Mouse (Mus musculus) limb, embryonic 13.5 days (tissue): ENCODE data around the gene Enkur. TPM values are rescaled to one million over a fixed set of nuclear protein-coding genes. Genes with fewer than 3 reads are reported as not detected.
"Not testable (repeated sequence)": the region's sequence is repeated elsewhere in the genome, so short reads cannot be mapped to it uniquely, and the experiment has no call there.

Source experiments
- ATAC-seq: fragments of 200-750 bp; cut with Nextera tagmentation; 2 replicates; pipeline ENCODE4 v1.8.0; 2017; ENCODE audit warnings: low read depth, moderate number of reproducible peaks, moderate TSS enrichment; ENCODE audit not compliant: low FRiP score
- H3K27ac ChIP-seq: fragments of 300-500 bp; sonication (generic); 2 replicates; pipeline ENCODE4 v1.5.1; 2015; ENCODE audit warnings: inconsistent platforms, mild to moderate bottlenecking, moderate library complexity
- H3K27me3 ChIP-seq: fragments of 300-500 bp; sonication (generic); 2 replicates; pipeline ENCODE4 v1.6.1; 2015; ENCODE audit warnings: mild to moderate bottlenecking, inconsistent platforms
- H3K36me3 ChIP-seq: fragments of 300-500 bp; sonication (generic); 2 replicates; pipeline ENCODE4 v1.6.1; 2015; ENCODE audit warnings: inconsistent platforms, mild to moderate bottlenecking, moderate library complexity
- H3K4me1 ChIP-seq: fragments of 300-500 bp; sonication (generic); 2 replicates; pipeline ENCODE4 v1.6.1; 2015; ENCODE audit warnings: inconsistent platforms
- H3K4me2 ChIP-seq: fragments of 300-500 bp; sonication (generic); replicated peaks from 2 replicates; pipeline ENCODE4 v1.6.1; 2015; ENCODE audit warnings: inconsistent platforms, mild to moderate bottlenecking, moderate library complexity
- H3K4me3 ChIP-seq: fragments of 300-500 bp; sonication (generic); 2 replicates; pipeline ENCODE4 v1.5.1; 2015; ENCODE audit warnings: moderate library complexity, mild to moderate bottlenecking, inconsistent platforms
- H3K9ac ChIP-seq: fragments of 300-500 bp; sonication (generic); 2 replicates; pipeline ENCODE4 v1.6.1; 2015; ENCODE audit warnings: mild to moderate bottlenecking, inconsistent platforms
- H3K9me3 ChIP-seq: fragments of 300-500 bp; sonication (generic); 2 replicates; pipeline ENCODE4 v1.6.1; 2016; ENCODE audit warnings: inconsistent platforms
- WGBS: fragments of 180-500 bp; shearing (Covaris S2); methylation state at CpG from one replicate; pipeline ENCODE4 v1.1.7; 2015; 5-methylcytosine and 5-hydroxymethylcytosine counted together
- polyA plus RNA-seq: library from polyadenylated mRNA; unstranded; fragments of >200 nt; fragmentation: Nextera tagmentation; extraction: Ambion mirVana; gene quantifications from 2 replicates; pipeline ENCODE4 v1.2.1, GENCODE M21; 2015

The Enkur gene
- 0.39 and 0.52 TPM in 2 replicates for polyA plus RNA-seq

DNA sequence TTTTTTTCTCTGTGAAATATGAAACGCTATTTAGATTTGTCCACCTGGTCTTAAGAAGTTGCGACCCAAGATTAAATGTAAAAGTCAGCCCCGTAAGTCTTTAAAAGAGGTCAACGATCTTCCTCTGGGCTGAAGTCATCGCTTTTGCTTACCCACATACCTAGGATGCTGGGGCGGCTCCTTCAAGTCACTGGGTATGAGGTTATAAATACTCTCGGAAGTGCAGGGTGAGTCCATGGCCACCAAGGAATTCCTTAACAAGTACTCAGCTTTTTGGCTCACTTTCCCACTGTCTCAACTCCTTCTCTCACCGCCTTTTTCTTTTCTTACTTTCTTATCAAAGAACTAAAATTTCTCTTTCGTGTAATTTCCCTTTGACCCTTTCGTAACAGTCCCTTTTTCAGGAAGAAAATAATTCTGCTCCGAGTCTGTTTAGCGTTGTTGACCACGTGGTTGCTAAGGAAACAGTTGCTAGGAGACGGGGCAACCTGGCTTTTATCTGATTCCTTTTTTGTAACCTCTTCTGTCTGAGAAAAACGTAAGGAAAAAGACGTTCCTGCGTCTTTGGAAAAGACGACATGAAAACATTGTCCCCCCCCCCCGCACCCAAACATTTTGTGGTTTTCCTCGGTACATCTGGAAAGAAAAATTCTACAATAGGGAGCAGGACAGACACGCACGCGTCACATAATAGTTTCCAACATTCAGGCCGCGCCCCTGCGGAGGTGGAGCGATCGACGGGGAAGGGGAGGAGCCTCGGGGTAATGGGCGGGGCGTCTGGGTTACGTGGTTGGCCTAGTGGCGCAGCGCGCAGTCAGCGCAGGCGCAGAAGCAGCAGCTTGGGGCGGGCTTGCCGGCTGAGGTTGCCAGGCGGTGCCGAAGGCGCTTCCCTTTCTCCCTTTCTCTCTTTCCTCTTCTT lies at the start of gene Enkur, which contains the start of gene Thnsl1:
Gene Enkur, minus strand, starts transcription at position 454 of the 919 bp plus-strand sequence.
Gene Thnsl1, plus strand, starts transcription at position 813 of the 919 bp plus-strand sequence.
- Histone ChIP-seq H3K4me3 (peak within 1 kb of the TSS; percentile 65), H3K27me3 (no peaks in the 10 kb centered on the region), H3K4me2 (peak within 1 kb of the TSS; percentile 74), H3K27ac (no peak within 1 kb of the TSS), H3K36me3 (no peaks in the 10 kb centered on the region), H3K9ac (peak within 1 kb of the TSS; percentile 66), H3K9me3 (no peaks in the 10 kb centered on the region), H3K4me1 (peaks cover 10% of the 10 kb centered on the region)
- whole genome bisulfite sequencing: 3% methylated on average over 43 of the region's 43 CpGs
- peak; percentile 99 for ATAC-seq

DNA sequence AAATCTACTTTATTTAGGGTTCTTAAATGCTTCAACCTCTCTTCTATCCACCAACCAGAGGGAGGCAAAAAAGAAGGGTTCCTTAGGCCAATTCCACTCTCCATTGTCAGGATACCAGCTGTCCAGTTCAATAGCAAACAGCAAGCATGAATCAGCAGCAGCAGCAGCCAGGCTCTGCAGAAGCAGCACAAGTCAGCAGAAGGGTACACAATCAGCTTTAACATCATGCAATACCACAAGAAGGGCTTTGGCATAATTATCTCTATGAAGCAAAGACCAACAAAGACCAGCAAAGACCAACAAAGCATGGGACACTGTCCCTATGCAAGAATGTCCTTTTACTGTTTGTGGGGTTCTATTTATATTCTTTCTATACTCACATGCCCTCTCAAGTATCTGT lies 49.1 kb upstream of the Enkur start:
- Histone ChIP-seq H3K4me3 (no peak overlapping the region), H3K4me1 (no peaks in the 10 kb centered on the region), H3K27me3 (no peaks in the 10 kb centered on the region), H3K4me2 (no peak overlapping the region), H3K9me3 (no peaks in the 10 kb centered on the region), H3K27ac (no peak overlapping the region), H3K36me3 (no peaks in the 10 kb centered on the region), H3K9ac (no peak overlapping the region)
- no peak for ATAC-seq

DNA sequence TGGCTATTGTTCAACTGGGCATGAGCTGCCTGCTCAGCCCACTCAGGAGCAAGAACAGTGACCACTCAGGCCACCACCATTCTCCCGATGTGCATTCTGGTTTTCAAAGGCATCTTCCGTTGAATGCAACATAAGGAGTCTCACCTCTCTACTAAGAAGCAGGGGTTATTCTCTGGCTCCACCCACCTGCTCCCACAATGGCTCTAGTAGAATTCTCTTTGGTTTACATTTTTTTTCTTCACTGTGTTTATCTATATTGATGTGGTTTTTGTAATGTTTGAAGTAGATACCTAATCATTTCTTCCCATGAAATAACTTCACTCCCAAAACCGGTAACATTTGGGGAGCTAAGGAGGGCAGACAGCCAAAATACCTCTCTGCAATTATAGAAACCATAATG lies 48.5 kb upstream of the Enkur start:
- H3K27ac ChIP-seq: no peak overlapping the region
- H3K9ac ChIP-seq: no peak overlapping the region
- 81% methylated on average over 3 of the region's 3 CpGs for whole genome bisulfite sequencing
- no peak overlapping the region for H3K4me2 ChIP-seq
- no peaks in the 10 kb centered on the region for H3K4me1 ChIP-seq
- H3K36me3 ChIP-seq: no peaks in the 10 kb centered on the region
- no peak for ATAC-seq
- H3K4me3 ChIP-seq: no peak overlapping the region
- no peaks in the 10 kb centered on the region for H3K9me3 ChIP-seq
- no peaks in the 10 kb centered on the region for H3K27me3 ChIP-seq

DNA sequence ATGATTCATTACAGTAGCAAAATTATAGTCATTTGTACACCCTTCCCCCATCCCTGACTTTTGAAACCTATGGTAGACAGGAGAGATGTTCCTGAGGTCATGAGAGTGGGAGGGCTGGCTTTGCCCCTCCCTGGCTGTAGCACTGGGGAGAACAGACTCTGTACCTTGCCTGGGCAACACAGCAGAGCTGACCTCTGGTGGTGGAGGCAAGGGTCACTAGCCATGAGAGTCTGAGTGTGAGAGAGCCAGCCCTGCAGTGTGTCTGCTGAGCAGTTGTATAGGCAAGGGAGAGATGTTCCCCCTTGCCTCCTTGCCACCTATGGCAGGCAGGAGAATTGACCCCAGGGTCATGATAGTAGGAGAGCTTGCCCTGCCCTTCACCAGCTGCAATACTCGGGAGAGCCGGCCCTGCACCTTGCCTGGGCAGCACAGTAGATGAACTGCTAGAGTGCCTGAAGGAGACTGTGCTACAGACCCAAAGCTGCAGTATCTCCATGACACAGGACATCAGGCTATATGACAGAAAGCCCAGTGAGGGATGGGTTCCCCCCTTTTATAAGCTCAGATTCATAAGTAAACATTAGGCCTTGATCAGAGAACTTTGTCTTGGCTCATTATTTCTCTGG lies 40.4 kb upstream of the Enkur start:
- ATAC-seq: no peak
- Histone ChIP-seq H3K36me3 (no peaks in the 10 kb centered on the region), H3K27ac (no peak overlapping the region), H3K4me1 (no peaks in the 10 kb centered on the region), H3K27me3 (no peaks in the 10 kb centered on the region), H3K4me3 (no peak overlapping the region), H3K9me3 (no peaks in the 10 kb centered on the region), H3K4me2 (no peak overlapping the region), H3K9ac (no peak overlapping the region)
- 73% methylated on average over 2 of the region's 2 CpGs for WGBS

DNA sequence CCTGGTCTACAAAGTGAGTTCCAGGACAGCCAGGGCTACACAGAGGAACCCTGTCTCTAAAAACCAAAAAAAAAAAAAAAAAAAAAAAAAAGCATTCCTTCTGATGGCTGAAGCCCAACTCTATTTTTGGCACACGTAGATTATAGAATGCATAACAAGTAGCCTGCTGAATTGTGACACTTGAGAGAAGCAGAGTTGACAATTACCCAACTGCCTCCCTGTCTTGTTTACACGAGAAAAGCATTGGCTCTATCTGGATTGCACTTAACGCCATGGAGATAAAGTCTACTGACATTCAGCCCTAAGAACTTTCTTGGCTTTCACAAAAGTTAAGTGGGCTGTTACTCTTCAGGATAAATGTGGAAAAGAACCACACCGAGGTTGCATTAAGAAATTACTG lies 39.8 kb upstream of the Enkur start:
- ATAC-seq: no peak
- H3K9me3 ChIP-seq: no peaks in the 10 kb centered on the region
- H3K27ac ChIP-seq: no peak overlapping the region
- no peak overlapping the region for H3K9ac ChIP-seq
- H3K4me1 ChIP-seq: no peaks in the 10 kb centered on the region
- H3K4me2 ChIP-seq: no peak overlapping the region
- H3K36me3 ChIP-seq: no peaks in the 10 kb centered on the region
- H3K27me3 ChIP-seq: no peaks in the 10 kb centered on the region
- H3K4me3 ChIP-seq: no peak overlapping the region
- WGBS: 82% methylated on average over 4 of the region's 4 CpGs

DNA sequence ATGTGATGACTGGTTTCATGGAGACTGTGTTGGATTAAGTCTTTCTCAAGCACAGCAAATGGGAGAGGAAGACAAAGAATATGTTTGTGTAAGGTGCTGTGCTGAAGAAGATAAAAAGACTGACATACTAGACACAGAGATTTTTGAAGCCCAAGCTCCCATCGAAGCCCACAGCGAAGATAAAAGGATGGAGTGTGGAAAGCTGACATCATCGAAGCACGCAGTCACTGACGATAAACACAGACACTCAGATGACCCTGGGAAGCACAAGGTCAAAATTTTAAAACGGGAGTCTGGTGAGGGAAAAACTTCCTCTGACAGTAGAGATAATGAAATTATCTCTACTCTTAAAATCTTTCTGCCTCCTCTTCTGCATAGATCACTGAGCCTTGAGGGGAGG lies 38.9 kb upstream of the Enkur start:
- not testable (repeated sequence) for H3K9ac ChIP-seq, H3K4me1 ChIP-seq, H3K9me3 ChIP-seq, H3K36me3 ChIP-seq, H3K4me2 ChIP-seq, ATAC-seq, H3K4me3 ChIP-seq, H3K27me3 ChIP-seq, H3K27ac ChIP-seq
- 62% methylated on average over 4 of the region's 6 CpGs for WGBS

DNA sequence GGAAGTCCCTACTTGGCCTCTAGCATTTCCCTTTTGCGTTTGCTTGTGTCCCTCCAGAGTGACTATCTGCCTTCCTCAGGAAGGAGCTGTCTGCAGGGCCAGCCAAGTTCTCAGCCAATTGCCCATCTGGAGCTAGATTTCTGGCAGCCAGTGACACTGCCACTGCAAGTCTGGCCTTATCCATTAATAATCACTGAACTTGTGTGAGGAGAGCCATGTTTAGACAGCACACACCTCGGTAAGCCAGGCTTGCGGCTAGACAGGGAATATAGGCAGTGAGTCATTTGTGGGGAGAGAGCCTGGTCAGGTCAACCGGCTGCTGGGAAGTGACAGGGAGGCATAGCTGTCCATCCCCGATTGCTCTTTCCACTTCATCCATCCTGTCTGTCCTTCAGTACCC lies 31.7 kb upstream of the Enkur start:
- Histone ChIP-seq H3K27me3 (no peaks in the 10 kb centered on the region), H3K4me3 (no peak overlapping the region), H3K4me1 (no peaks in the 10 kb centered on the region), H3K36me3 (no peaks in the 10 kb centered on the region), H3K9ac (no peak overlapping the region), H3K9me3 (no peaks in the 10 kb centered on the region), H3K27ac (no peak overlapping the region), H3K4me2 (no peak overlapping the region)
- ATAC-seq: no peak
- 65% methylated on average over 5 of the region's 5 CpGs for WGBS

DNA sequence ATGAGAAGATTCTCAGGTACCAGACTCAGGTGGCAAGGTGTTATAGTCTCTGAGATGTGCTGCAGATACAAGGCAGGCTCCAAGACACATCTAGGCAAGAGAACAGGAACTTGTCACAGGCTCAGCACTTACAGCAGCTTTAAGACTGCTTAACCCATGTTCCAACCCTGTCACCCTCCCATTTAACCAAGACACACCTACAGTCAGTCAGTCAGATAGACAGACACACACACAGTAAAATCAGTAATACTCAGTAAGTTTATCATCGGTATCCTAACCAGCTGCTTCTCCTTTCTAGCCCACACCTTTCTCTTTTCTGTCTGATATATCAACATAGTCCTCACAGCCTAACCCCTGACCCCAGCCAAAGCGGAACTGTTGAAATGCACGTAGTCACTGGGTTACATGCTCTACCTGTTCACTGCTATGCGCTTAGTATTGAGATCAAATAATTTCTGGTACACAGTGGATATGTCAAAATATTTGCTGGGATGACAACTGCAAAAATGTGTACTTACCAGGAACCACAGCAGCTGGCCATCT lies 30.8 kb upstream of the Enkur start:
- no peak overlapping the region for H3K27ac ChIP-seq
- H3K4me3 ChIP-seq: no peak overlapping the region
- no peaks in the 10 kb centered on the region for H3K9me3 ChIP-seq
- 94% methylated on average over 4 of the region's 4 CpGs for WGBS
- no peaks in the 10 kb centered on the region for H3K4me1 ChIP-seq
- no peaks in the 10 kb centered on the region for H3K36me3 ChIP-seq
- no peaks in the 10 kb centered on the region for H3K27me3 ChIP-seq
- no peak overlapping the region for H3K4me2 ChIP-seq
- no peak for ATAC-seq
- no peak overlapping the region for H3K9ac ChIP-seq

DNA sequence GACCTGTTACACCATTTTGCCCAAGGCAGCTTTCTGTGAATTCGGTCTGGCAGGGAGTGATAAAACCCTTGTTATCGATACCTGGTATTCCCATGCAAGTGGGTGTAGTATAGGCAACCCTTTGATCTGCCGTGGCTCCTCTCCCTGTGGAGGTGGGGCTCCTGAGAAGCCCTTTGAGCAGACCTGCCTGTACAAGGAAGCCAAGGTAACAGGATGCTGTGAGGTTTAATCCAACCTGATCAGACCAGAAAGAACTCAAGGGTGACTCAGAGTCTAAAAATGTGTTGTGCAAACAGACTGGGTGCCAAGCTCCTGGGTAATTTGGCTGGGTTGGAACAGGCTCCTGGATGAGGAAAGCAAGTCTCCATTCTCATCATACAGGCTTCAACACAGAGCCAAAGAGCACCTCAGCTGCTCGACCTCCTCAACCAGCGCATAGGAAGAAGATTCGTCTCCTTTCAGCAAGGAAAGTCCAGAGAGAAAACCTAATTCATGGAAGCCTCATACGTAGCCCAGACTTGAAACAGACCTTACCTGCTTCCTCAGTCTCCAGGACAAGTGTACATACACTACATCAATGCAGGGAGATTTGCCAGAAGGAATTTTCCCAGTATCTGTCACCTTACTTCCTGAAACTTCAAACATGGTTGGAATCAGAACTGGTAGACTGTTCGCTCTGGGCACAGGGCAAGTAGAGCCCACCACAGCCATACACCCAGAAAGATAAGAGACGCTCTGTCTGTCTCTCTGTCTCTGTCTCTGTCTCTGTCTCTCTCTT lies 29.9 kb upstream of the Enkur start:
- no peak overlapping the region for H3K27ac ChIP-seq
- H3K9ac ChIP-seq: no peak overlapping the region
- WGBS: 62% methylated on average over 9 of the region's 9 CpGs
- H3K4me2 ChIP-seq: no peak overlapping the region; the same call in 1 of the 2 replicates
- ATAC-seq: peak; percentile 64; the same call in 1 of the 2 replicates
- H3K36me3 ChIP-seq: no peaks in the 10 kb centered on the region
- no peak overlapping the region for H3K4me3 ChIP-seq
- H3K27me3 ChIP-seq: no peaks in the 10 kb centered on the region
- H3K4me1 ChIP-seq: no peaks in the 10 kb centered on the region
- H3K9me3 ChIP-seq: no peaks in the 10 kb centered on the region

DNA sequence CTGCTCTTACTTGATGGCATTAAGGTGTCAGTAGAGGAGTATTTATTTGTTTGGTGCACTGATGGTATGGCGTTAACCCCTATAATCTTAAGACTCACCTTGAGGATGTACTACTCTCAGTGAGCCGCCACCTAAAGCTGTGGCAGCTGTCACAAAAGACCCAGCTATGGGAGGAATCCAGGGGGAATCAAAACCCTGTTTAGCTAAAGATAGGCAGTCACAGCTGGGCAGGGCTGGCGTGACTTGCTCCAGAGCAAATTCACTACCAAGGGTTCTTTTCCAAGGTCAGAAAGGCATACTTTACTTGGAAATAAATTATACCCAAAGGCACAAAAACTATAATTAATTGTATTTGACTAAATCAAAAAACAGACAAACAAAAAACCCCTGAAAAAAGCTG lies 26.0 kb upstream of the Enkur start:
- H3K27me3 ChIP-seq: no peaks in the 10 kb centered on the region
- WGBS: 68% methylated on average over 3 of the region's 3 CpGs
- no peak overlapping the region for H3K9ac ChIP-seq
- H3K27ac ChIP-seq: no peak overlapping the region
- H3K36me3 ChIP-seq: no peaks in the 10 kb centered on the region
- no peak overlapping the region for H3K4me2 ChIP-seq
- H3K9me3 ChIP-seq: no peaks in the 10 kb centered on the region
- no peak overlapping the region for H3K4me3 ChIP-seq
- no peaks in the 10 kb centered on the region for H3K4me1 ChIP-seq
- 0 out of 2 replicates have a peak, but pooled peaks have one; percentile 37 for ATAC-seq

DNA sequence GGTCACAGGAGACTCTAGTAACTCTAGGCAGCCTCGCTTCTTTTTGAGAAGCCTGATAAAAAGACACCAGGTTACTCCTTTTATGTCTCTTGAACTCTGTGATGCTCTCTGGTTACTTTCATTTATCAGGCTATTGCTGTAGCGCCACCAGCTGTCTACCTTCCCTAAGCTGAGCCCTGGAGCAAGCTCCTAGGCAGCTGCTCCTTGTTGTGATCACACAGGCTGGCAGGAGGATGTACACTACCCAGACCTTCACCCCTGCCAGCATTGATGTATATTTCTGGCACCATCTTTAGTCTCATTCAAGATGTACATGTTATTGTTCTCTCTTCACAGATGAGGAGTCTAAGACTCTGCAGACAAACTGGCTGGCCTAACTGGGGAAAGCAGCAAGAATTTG lies 25.1 kb upstream of the Enkur start:
- WGBS: 51% methylated on average over 2 of the region's 2 CpGs
- Histone ChIP-seq H3K27ac (no peak overlapping the region), H3K4me2 (no peak overlapping the region), H3K9ac (no peak overlapping the region), H3K36me3 (no peaks in the 10 kb centered on the region), H3K27me3 (no peaks in the 10 kb centered on the region), H3K9me3 (no peaks in the 10 kb centered on the region), H3K4me1 (no peaks in the 10 kb centered on the region), H3K4me3 (no peak overlapping the region)
- ATAC-seq: no peak
